Mouse (Mus musculus) 3T3-L1 (cell line): ENCODE data around the gene Iqce.
"Not testable (repeated sequence)": the region's sequence is repeated elsewhere in the genome, so short reads cannot be mapped to it uniquely, and the experiment has no call there.

Experiments
- DNase-seq: peaks from one replicate; pipeline ENCODE4 v3.0.0-alpha.2; 2015; ENCODE audit warnings: low read depth, low spot score

The Iqce gene

GRCm38 (mm10) chr5:140704378-140705251, 2.4 kb upstream of the Iqce start, which contains the start of gene Brat1:
TSS of gene Brat1 (plus strand) at chr5:140705011.
- peak; percentile 100 for DNase-seq

- DNase-seq = peak; percentile 49
These were observed 1.6 kb upstream of the Iqce start for GRCm38 (mm10) chr5:140703480-140704377.

- peak; percentile 53 for DNase-seq
These were observed 519 bp upstream of the Iqce start for GRCm38 (mm10) chr5:140702618-140703175.

GRCm38 (mm10) chr5:140701661-140702060, 517 bp downstream of the Iqce start:
- DNase-seq = peak; percentile 66

- no peak for DNase-seq
These were observed 2.4 kb downstream of the Iqce start for GRCm38 (mm10) chr5:140699776-140700175.

GRCm38 (mm10) chr5:140695987-140696386, 6.2 kb downstream of the Iqce start:
- DNase-seq = no peak

- DNase-seq = no peak
These were observed 13.7 kb downstream of the Iqce start for GRCm38 (mm10) chr5:140688434-140688833.

GRCm38 (mm10) chr5:140684343-140685148, 17.6 kb downstream of the Iqce start:
- DNase-seq = peak; percentile 69

GRCm38 (mm10) chr5:140682113-140682512, 20.1 kb downstream of the Iqce start:
- no peak for DNase-seq

GRCm38 (mm10) chr5:140680950-140681349, 21.2 kb downstream of the Iqce start:
- peak; percentile 81 for DNase-seq

- no peak for DNase-seq
These were observed 22.1 kb downstream of the Iqce start for GRCm38 (mm10) chr5:140680051-140680450.

- DNase-seq = no peak
These were observed 25.0 kb downstream of the Iqce start for GRCm38 (mm10) chr5:140677137-140677536.

- DNase-seq = no peak
These were observed 26.5 kb downstream of the Iqce start for GRCm38 (mm10) chr5:140675640-140676039.

GRCm38 (mm10) chr5:140675079-140675478, 27.1 kb downstream of the Iqce start:
- no peak for DNase-seq

- DNase-seq = no peak
These were observed 28.1 kb downstream of the Iqce start for GRCm38 (mm10) chr5:140674036-140674435.

GRCm38 (mm10) chr5:140672603-140673002, 29.6 kb downstream of the Iqce start:
- not testable (repeated sequence) for DNase-seq

- no peak for DNase-seq
These were observed 30.1 kb downstream of the Iqce start for GRCm38 (mm10) chr5:140672115-140672514.

- DNase-seq = peak; percentile 89
These were observed 38.5 kb downstream of the Iqce start for GRCm38 (mm10) chr5:140663621-140664180.

GRCm38 (mm10) chr5:140662741-140663592, 39.2 kb downstream of the Iqce start:
- no peak for DNase-seq
